Mouse (Mus musculus): ENCODE results near the gene Snhg11.

Snhg11 gene

GRCm38 (mm10) chr2:158375443-158376122, at the start of gene Snhg11:
Snhg11 (plus strand) TSS chr2:158375638.
- peak; percentile 87 to 88 for DNase-seq

DNA sequence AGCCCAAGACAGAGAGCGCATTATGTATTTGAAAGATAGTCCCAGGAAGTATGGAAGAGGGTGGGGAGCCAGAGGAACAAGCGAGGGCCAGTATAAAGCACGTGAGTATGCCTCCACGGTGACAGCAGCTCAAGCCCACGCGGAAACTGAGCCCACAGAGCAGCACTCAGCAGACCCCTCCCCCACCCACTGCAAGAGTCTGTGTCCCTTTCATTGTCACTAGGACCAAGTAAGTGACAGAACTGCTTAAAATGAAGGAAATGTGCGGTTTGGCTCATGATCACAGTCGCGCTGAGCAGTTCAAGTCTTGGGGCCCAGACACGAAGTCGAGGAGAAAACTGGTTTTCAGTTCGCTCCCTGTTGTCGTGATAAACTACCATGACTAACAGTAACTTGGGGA, 41.1 kb upstream of the Snhg11 start:
- no peak for DNase-seq

DNA sequence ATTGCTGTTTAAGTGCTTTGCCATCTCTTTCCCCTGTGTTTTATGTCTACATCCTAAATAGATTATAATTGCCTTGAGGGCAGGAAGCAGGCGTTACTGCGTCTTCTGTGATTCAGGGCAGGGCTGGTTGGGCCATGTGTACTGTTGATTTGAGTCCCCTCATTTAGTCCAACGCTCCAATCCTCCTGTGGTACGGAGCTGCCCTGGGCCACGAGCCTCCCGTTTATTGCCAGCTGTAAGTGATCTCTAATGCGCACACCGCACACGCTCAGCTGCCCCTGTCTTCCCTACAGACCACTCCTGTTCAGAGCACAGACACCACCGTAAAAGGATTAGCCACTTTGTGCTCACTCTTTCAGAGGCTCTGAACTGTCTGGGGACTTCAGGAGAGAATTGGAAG, 37.7 kb upstream of the Snhg11 start:
- no peak for DNase-seq

DNA sequence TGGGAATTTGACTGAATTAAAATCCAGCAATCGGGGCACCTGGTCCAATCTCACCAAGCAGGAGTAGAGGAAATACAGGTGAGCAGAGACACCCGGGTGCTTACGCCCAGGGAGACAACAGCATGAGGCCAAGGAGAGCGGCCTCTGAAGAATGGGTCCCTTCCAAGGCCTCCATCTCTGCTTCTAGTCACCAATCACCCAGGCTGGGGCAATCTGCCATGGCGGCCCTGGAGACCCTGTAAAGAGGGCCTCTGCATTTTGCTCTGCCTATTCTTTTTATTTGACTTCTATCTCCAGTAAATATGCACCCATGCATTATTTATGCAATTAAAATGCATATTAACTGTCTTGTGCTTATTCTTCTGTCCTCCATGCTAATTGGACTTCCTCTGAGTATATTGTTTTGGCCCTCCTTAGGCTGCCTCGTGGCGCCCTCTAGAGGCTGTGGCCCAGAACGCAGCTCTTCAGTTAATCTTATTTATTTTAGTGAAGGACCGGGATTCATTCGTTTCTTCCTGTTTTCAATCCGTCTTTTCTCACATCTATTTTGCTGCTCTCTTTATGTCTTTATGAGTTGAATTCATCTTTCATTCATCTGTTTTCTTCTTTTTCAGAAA, 35.4 kb upstream of the Snhg11 start:
- peak; percentile 61 to 64 for DNase-seq

DNA sequence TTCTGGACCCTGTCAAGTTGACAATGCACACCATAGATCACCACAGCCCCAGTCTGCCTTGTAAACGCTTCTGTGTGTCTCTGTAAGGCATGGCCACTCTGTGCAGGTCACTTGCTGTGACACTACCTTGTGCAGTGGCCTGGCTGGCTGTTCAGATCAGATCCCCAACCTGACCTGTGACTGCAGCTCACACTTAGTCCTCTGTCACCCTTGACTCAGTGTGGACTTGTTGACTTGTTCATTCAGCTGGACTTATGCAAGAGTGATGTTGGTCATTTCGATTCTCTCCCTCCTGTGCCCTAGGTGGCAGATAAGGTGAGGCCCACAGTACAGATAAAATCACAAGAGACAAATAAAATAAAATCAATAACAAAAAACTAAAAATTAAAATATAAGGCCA, 34.1 kb upstream of the Snhg11 start:
- DNase-seq = no peak

GRCm38 (mm10) chr2:158343495-158343894, 31.9 kb upstream of the Snhg11 start:
- DNase-seq = no peak

DNA sequence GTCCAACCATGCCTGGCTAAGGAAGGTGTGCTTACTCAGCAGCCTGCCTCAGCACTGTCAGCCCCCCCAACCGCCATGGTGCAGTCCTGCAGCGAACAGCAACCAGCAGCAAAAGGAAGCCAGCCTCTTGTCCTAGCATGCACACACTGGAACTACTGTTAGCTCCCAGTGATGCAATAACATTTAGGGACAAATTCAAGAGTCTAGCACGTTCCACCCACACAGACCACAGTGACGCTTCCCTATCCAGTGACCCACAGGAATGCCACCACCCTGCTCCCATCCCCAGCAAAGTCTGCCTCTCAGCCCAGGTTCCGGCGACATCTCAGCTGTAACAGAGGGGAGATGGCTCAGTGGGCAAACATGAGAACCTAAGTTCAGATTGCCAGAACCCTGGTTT, 29.0 kb upstream of the Snhg11 start:
- no peak for DNase-seq

- DNase-seq = peak; percentile 73 to 74
Observed at GRCm38 (mm10) chr2:158347868-158348267, 27.6 kb upstream of the Snhg11 start.

DNA sequence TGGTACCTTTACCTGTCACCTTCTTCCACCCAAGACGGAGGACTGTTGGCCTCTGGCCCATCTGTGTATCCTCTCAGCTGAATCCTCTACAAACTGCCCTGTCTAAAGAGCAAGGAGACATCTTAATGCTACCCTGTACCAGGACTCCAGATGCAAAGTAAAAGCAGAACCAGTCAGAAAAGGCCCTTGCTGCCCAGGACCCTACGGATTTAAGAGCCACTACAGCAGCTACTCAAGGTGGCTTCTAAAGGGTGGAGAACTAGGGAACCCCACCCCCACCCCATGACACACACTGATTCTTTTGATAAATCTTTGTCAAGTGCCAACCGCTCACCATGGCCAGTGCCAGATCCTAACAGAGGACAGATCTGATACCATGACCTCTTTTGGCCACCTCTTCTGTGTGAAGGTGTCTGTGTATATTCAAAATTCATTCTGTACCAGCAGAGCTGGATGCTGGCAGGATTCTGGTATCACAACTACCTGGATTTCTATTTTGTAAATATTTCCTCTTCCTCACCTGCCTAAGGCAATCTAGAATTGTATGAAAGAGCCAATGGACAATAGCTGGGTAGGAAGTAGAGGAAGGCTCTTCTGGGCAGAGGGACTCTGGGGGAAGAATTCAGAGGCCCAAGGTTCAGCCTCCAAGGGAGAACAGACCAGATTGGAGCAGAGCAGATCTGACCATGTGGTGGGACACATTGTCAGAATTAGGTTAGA, 22.5 kb upstream of the Snhg11 start:
- DNase-seq = no peak

DNA sequence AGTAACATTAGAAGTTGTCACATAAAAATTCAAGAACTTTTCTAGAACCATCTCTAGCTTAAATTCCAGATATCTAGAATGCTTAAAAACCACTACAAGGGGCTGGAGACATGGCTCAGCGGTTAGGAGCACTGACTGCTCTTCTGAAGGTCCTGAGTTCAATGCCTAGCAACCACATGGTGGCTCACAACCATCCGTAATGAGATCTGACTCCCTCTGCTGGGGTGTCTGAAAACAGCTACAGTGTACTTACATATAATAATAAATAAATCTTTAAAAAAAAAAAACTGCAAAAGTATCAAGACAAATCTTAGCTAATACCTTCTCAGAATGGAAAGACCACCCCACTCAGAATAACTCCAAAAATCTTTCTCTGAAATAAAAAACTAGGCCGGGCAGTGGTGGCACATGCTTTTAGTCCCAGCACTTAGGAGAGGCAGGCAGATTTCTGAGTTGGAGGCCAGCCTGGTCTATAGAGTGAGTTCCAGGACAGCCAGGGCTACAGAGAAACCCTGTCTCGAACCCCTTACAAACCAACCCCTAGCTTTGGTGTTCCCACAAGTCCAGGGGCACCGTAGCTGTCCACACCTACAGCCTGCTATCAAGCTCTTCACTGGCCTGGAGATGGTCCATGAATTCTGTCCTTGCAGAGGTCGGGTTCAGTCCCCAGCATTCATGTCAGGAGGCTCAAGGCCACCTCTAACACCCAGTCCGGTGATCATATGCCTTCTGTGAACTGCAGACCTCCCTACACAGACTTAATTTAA, 20.9 kb upstream of the Snhg11 start:
- no peak for DNase-seq

DNA sequence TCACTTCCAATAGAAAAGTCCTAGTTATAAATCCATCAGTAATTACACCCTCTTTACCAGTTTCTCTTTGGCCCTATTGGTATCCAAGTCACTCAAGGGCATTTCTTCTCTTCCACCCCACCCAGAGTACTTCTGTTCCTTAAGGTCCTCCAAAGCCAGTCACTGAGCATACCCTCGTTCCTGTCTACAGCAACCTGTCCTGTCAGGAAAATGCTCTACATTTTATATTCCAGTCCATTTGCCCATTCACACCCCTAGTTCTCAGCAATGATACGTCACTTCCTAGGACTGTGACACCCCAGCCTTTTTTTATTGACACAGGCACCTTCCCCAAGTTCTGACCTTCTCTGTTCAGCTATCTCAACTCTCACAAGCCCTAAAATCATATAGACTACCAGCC, 20.2 kb upstream of the Snhg11 start:
- no peak for DNase-seq

- no peak for DNase-seq
Observed at GRCm38 (mm10) chr2:158356121-158356520, 19.3 kb upstream of the Snhg11 start.

DNA sequence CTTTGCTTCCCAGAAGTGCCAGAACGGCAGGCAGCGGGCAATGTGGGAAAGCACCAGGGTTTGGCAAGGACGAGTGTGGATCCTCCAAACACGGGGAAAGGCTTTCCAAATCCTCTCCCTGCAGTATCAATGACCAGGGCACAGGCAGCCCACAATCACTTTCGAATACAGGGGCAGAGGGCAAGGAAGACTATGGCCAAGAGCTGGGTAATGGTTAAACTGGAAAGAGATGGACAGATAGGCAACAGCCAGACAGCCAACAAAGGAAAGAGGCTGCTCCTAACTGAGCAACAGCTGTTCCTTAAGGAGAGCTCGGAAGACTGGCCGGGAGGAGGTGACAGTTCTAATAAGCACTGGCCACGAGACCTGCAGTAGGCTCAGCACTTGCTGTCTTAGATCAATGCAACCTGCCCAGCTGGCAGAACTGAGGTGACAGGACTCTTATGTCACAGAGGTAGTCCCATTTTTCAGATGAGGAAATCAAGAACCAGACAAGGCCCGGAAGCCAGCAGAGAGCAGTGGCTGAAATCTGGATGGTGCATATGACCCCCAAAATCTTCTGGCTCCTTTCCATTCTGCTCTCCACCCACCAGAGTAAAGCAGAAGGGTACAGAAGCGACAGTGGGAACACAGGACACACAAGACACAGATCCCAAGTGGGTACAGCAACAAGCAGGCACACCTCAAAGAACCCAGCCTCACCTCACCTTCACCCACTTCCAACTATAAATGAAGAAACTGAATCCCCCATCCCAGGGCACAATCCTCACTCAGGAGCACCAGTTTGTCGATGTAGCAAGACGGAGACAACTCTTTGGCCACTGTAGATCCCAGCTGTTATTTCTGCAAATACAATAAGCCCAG, 15.4 kb upstream of the Snhg11 start:
- no peak for DNase-seq

- peak; percentile 81 to 84 for DNase-seq
Observed at GRCm38 (mm10) chr2:158360873-158361677, 14.4 kb upstream of the Snhg11 start.

- no peak for DNase-seq
Observed at GRCm38 (mm10) chr2:158361678-158362320, 13.6 kb upstream of the Snhg11 start.

- DNase-seq = no peak
Observed at GRCm38 (mm10) chr2:158364175-158364574, 11.3 kb upstream of the Snhg11 start.

- no peak for DNase-seq
Observed at GRCm38 (mm10) chr2:158365099-158365850, 10.2 kb upstream of the Snhg11 start.

DNA sequence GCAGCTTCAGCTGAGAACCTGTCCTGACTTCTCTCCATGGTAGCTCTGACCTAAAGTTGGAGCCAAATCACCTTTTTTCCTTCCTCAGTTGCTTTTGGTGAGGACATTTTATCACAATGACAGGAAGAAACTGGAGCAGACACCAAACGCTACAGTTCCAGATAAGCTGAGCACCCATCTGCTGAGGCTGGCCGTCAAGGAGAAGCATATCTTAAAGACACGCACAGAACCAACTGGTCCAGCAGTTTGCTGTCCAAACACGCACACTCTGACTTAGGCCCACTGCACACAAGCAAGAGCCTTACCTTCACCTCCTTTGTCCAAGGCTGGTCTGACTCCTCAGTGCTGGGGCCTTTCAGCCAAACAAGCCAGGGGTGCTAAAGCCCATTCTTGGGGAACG, 7.8 kb upstream of the Snhg11 start:
- DNase-seq = no peak

DNA sequence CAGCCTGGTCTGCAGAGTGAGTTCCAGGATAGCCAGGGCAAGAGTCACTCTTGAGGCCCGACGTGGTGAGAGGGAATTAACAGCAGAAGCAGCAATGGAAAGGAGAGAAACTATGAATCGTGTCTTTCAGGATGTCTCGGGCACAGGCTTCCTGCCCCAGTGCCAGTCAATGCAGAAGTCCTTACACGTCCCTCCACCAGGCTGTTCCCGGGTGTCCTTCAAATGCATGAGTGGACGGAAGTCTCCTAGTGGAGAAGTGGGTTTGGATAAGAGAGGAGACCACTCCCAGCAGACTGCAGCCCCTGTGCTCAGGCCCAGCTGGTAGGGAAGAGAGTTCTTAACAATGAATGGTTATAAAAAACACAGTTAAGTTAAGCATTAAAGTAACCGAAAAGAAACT, 7.1 kb upstream of the Snhg11 start:
- no peak for DNase-seq

Measured in cerebellum, postnatal 36 days (tissue).